Mouse (Mus musculus) heart, postnatal 0 days (tissue): ENCODE results near the gene Cbr4.

ENCODE experiments used
- CTCF ChIP-seq: IDR thresholded peaks from 2 replicates; pipeline ENCODE4 v1.5.1; 2016; ENCODE audit warnings: antibody characterized with exemption, control low read depth, low read depth
- EP300 ChIP-seq: IDR thresholded peaks from 2 replicates; pipeline ENCODE4 v1.6.1; 2016; ENCODE audit warnings: antibody characterized with exemption, low read depth

DNA sequence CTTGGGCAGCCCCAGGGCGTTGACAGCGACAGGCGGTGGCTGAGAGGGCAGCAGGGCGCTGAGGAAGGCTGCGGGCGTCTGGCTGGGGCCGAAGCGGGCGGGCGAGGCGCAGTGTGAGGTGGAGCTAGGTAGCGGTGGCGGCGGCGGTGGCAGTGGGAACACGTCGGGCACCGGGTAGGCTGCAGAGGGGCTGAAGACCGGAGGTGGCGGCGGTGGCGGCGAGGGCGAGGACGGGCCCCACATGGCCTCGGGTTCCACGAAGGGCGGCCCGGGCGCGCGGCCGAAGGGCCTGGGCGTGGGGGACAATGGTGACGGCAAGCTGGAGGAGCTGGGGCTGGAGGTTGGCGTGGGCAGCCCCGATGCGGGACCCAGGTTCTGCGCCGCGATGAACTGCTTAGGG is 62.1 kb downstream of the Cbr4 start:
- TF ChIP-seq CTCF (no peak), EP300 (no peak)
